Mouse (Mus musculus) left cerebral cortex, adult 9 months (tissue): Measurements from ENCODE around the gene Usp43.

Experiments
- DNase-seq, 2 experiments: peaks; one replicate each; pipeline ENCODE4 v3.0.0; 2022; ENCODE audit warnings: low spot score in 2 of 2

Gene Usp43

DNA sequence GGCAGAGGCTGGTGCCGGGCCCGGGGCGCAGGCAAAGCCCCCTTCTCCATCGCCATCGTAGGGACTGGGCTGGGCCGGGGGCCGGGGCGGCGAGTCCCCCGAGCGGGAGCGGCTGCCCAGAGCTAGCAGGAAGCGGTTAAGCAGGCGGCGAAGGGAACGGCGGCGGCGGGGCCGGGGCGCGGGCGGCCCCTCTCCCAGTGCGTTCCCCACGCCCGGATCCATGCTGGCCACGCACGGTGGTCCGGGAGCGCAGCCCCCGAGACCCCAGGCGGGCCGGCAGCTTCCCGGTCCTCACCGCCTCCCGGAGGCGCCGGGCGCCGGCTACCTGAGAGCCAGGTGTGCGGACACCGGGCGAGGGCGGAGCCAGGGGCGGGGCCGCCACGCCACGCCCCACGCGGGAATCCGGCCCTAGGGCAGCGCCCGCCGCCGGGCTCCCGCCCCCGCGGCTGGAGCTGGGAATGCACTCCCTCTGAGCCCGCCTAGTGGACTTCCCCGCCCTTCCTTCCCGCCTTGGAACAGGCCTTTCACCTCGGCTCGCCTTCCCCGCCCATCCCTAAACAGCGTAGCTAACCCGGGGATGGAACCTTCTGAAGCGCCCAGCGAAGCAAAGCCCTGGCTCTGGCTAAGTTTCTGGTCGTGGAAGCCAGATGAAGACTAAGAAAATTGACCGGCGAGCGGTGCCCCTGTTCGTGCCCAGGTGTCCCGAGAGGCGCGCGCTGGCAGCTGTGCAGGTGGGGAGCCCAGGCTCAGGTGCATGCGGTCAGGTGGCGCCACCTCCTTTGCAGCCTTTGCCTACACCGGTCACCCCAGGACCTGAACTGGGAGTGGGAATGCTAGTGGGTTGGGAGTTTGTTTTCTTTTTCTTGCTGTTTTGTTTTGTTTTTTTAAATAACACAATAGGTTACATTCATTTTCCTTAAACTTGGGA lies at the start of gene Usp43:
Gene Usp43 (minus strand): TSS at position 327 of the 928 bp plus-strand sequence.
- no peak for DNase-seq

DNA sequence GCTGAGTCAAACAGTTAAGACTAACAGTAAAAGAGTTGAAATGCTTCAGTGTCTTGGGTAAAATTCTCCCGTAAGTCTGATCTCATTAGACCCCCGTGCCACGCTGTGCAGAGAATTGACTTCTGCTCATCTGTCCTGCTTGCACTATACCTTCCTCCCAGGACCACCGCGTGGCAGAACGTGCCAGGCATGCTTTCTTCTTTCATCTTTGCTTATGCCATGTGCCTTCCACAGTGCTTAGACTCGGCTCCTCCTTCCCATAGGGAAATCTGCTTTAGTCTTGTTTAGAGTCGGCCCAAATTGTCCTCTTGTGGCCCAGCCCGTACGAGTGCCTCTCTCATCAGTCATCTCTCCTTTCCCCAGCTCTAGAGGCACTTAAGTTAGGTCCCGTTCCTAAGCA lies 45.9 kb upstream of the Usp43 start:
- DNase-seq = no peak

DNA sequence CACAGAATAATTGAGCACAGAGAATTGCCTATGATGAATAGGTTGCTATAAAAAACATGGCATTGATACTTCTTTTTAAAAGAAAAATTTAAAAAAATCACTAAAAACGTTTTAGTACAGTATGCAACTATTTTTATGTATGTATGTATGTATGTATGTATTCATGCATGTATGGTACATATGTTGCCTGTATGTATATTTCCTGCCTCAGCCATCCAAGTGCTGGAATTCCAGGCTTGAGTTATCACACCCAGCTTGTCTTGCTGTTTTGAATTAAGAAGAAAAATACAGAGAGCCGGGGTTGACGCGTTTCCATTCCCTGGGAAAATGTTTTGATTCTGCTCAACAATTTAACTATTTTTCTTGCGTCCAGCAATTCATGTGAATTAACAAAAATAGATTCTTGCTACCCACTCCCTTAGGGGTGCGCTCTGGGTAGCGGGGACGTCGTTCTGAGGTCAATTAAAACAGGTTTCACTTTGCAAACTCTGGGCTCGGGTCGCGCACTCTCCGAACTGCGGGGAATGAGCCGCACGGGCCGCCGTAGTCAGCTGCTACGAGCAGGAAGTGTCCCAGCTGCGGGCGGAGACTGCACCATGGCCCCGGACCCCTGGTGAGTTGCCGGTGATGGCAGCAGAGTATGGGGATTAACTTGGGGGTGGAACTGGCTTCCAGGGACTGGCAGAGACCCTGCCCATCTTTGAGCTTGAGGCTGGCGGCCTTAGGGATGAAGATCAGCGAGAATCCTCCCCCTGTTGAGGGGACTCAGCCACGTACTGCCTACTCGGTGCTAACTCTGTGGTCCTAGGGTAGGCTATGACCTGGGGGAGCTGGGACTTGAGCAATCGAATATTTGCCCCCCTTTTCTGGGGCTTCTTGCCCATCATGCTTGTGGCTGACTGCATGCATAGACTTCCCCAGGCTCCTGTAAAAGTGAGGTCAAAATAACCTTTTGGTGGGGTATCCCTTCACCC lies 44.2 kb upstream of the Usp43 start, which contains the start of gene Stx8:
Gene Stx8 (plus strand): TSS at position 289 of the 974 bp plus-strand sequence.
- DNase-seq = peak; percentile 42 to 90

GRCm38 (mm10) chr11:67965242-67965883 lies 43.4 kb upstream of the Usp43 start, which contains the start of gene Cfap52:
Gene Cfap52 (minus strand): TSS chr11:67965651.
- DNase-seq = peak; percentile 28 to 84

DNA sequence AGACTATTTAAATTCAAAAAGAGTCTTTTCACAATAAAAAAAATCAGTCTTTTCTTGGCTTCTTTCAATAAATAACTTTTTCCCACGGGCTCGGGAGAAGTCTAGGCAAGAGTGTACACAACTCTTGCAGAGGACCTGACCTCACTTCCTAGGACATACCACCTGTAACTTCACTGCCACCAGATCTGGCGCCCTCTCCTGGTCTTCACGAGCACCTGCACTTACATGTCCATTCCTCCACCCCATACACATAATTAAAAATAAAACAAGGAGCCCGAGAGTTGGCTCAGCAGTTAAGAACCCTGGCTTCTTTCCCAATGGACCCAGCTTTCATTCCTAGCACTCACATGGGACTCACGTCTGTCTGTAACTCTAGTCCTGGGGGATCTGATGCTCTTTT lies 42.2 kb upstream of the Usp43 start:
- DNase-seq = no peak

GRCm38 (mm10) chr11:67954413-67954812 lies 32.5 kb upstream of the Usp43 start:
- no peak for DNase-seq

DNA sequence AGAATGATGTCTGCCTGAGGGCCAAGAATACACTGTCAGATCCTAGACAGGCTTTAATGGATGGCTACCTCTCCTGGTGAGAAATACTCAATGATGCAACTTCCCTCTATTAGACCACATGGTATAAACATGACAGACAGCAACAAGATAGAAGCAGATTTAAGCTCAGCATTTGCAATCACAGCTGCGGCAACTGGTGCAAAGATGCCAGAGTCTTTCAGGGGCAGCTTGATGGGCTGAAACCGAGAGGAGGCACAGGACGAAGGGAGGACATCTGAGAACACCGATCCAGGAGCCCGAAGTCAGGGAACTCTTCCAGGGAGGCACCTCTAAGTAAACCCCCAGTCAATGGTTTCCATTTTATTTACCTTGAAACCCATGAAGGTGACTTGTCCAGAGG lies 31.7 kb upstream of the Usp43 start:
- no peak for DNase-seq

GRCm38 (mm10) chr11:67949475-67949874 lies 27.5 kb upstream of the Usp43 start:
- no peak for DNase-seq

GRCm38 (mm10) chr11:67948229-67948628 lies 26.3 kb upstream of the Usp43 start:
- DNase-seq = no peak

DNA sequence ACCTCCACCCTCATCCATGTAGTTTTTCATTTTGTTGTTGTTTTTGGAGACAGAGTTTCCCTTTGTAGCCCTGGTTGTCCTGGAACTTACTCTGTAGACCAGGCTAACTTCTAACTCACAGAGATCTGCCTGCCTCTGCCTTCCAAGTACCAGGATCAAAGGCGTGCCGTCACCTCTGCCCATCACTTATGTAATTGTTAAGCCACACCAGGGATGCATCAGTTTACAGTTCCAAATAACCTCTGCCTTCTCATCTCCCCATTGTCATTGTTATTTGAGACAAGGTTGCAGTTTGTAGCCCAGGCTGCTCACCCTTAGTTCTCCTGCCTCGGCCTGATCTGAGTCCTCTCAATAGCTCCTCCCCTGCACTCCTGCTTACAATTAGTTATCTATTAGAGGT lies 10.2 kb upstream of the Usp43 start:
- no peak for DNase-seq

DNA sequence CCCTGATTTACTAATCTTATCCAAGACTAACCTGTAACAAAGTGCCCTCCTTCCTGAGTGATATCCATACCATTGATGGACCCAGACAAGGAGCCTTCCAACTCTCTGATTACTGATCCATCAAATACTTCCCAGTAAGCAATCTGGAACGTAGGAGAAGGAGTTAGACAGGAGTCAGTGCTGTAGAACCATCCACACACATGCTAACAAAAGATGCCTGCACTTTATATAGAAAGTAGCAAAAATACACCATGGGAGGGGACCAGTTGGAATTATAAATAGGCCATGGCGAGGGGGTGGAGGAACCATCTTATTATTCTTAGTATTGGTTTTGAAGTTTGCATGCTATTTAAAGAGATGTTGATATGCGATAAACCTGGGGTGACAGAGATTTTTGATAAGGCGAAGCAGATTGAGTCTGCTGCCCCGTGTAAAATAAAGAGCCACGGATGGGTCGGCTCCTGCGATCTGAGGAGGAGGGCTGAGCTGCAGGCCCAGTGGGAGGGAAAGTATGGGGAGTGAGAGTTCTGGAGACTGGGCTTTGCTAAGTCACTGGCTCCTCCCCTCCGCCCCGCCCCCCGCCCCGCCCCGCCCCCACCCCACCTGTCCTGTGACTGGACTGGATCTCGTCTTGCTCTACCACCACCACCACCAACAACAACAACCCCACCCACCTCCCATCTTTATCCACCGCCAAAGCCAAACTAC lies 4.5 kb upstream of the Usp43 start:
- peak in 1 of 2 experiments; percentile 17 for DNase-seq

DNA sequence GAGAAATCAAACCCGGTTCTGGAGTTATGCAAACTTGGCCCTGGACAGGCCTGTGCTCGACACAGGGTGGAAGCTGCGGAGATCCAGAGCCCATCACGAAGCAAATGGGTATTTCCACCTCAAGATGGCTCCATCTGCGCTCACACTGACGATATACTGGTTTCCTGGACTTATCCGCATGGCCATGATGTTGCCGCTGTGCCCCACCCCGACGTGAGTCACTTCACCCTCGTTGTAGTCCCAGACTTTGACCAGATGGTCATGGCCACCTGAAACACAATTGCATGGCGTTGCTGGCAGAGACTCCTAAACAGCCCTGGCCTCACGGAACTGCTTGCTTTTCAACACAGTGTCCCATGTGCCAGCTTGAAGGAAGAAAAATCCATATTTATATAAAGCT lies 3.0 kb upstream of the Usp43 start:
- DNase-seq = no peak

DNA sequence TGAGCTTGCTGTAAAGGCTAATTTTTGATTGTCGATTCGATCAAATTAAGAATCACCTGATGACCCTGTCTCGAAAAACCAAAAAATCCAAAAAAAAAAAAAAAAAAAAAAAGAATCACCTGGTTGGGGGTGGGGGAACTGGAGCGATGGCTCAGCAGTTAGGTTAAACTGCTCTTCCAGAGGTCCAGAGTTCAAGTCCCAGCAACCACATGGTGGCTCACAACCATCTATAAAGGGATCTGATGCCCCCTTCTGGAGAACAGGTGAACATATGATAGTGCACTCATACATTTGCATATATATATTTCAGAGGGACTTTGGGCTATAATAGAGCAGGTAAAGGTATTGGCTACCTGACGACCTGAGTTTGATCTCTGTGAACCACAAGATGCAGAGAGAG lies 1.8 kb upstream of the Usp43 start:
- no peak for DNase-seq

DNA sequence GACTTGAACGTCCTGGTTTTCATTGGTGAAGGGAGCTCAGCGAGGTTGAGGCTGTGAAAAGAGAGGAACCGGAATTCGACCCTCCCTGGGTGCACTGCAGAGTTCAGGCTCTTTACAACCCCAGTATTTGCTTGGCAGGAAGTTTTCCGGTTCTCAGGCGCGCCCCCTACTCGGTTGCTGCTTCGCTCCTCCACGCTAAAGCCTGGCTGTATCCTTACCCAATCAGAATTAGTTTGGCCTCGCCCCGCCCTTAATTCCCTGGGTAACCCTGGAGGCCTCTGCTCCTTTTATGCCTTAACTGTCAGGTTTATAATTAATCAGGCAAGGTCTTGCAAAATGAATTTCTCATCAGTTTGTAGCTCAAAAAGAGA lies 787 bp upstream of the Usp43 start:
- peak in 1 of 2 experiments; percentile 29 for DNase-seq

- DNase-seq = peak in 1 of 2 experiments; percentile 17
Observed at GRCm38 (mm10) chr11:67921091-67921826, 694 bp downstream of the Usp43 start.

GRCm38 (mm10) chr11:67920226-67920960 lies 1.6 kb downstream of the Usp43 start:
- no peak for DNase-seq

DNA sequence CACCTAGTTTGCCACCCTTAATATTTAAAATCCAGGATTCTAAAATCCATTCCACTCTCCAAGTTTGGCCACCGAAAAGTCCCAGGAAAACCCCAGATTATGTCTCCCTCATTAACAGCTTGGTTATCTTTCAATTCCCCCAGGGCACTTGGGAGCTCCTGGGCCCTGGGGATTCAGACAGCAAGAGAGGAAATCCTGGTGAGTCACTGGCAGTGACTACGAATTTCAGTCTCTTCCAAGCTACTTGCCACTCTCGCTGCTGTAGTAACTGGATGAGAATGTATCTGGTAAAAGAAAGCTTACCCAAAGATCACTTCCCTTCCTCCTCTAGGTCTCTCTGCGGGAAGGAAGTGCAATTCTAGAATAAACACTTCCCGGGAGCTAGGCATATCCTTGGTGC lies 2.4 kb downstream of the Usp43 start:
- DNase-seq = no peak

GRCm38 (mm10) chr11:67917126-67917525 lies 4.8 kb downstream of the Usp43 start:
- DNase-seq = no peak

DNA sequence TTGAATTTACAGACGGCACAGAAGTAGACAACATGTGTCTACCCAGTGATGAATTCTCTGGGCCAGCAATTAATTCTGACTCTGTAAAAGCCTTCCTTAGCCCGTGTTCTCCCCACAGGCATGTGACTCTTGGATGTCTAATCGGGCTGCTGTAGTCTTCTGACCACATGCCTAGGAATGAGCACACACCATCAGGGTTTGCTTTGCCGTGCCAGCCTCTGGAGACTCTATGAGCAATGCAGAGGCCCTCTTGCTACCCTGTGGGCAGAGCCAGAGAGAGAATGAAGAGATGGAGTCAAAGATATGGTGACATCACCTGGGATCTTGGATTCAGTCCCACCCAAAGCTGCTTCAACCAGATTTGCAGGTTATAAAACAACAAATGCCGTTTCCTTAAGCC lies 10.9 kb downstream of the Usp43 start:
- DNase-seq = no peak

DNA sequence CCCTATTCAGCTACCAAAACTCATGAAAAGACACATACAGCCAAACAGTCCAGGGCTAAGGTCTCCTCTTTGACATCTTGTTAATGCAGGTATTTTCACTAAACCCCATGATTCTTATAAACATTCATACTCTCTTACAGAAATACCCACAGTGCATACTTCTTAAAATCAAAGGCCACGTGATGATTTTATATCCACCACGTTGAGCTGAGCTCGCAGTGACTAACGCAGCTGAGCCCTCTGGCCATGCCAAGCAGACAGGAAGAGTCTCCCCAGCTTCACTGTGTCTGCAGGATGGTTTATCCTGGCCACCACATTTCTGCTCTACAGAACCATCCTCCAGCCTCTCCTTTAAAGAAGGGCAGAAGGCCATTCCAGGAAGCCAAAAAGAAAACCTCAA lies 18.2 kb downstream of the Usp43 start:
- DNase-seq = no peak
